Mouse (Mus musculus) brain, embryonic 14.5 days (tissue): ENCODE measurements around the gene Mgrn1.

ENCODE experiments used
- CTCF ChIP-seq: fragments of 200-500 bp; IDR thresholded peaks from 2 replicates; pipeline ENCODE4 v1.5.1; 2012; ENCODE audit warnings: inconsistent platforms, mild to moderate bottlenecking, moderate library complexity, borderline replicate concordance; ENCODE audit not compliant: insufficient read depth, insufficient read length; ENCODE audit errors: extremely low read depth
- POLR2A ChIP-seq: fragments of 200-500 bp; IDR thresholded peaks from 2 replicates; pipeline ENCODE4 v1.6.1; 2012; ENCODE audit warnings: mild to moderate bottlenecking, inconsistent platforms, borderline replicate concordance; ENCODE audit not compliant: poor library complexity, insufficient read depth, insufficient read length, severe bottlenecking; ENCODE audit errors: extremely low read depth

- TF ChIP-seq CTCF (no peak), POLR2A (no peak)
These were observed 55.0 kb downstream of the Mgrn1 start for GRCm38 (mm10) chr16:4941016-4941415.
